Mouse (Mus musculus) urinary bladder, postnatal 25 days (tissue): ENCODE measurements around the gene Recql.

Experiments used
- DNase-seq: peaks from one replicate; pipeline ENCODE4 v3.0.0; 2022; ENCODE audit warnings: low spot score

Gene Recql

GRCm38 (mm10) chr6:142387011-142387754 lies at the start of gene Recql, which contains the start of gene Golt1b:
Gene Recql (minus strand): TSS chr6:142387087.
Gene Golt1b (plus strand): TSS chr6:142387221.
- peak; percentile 98 for DNase-seq

GRCm38 (mm10) chr6:142429072-142429471 lies 42.2 kb upstream of the Recql start:
- DNase-seq: no peak

- no peak for DNase-seq
These were observed 38.1 kb upstream of the Recql start for GRCm38 (mm10) chr6:142424976-142425375.

GRCm38 (mm10) chr6:142414597-142414996 lies 27.7 kb upstream of the Recql start:
- DNase-seq: no peak

- no peak for DNase-seq
These were observed 27.0 kb upstream of the Recql start for GRCm38 (mm10) chr6:142413845-142414244.

GRCm38 (mm10) chr6:142412906-142413491 lies 26.1 kb upstream of the Recql start, which contains the start of gene Spx:
Gene Spx (plus strand): TSS chr6:142413441.
- no peak for DNase-seq

- no peak for DNase-seq
These were observed 24.3 kb upstream of the Recql start for GRCm38 (mm10) chr6:142411140-142411539.

GRCm38 (mm10) chr6:142395756-142396155 lies 8.9 kb upstream of the Recql start:
- no peak for DNase-seq

GRCm38 (mm10) chr6:142394669-142395068 lies 7.8 kb upstream of the Recql start:
- no peak for DNase-seq

- no peak for DNase-seq
These were observed 5.4 kb upstream of the Recql start for GRCm38 (mm10) chr6:142392312-142392711.

GRCm38 (mm10) chr6:142389101-142389500 lies 2.2 kb upstream of the Recql start:
- no peak for DNase-seq

GRCm38 (mm10) chr6:142387755-142388271 lies 926 bp upstream of the Recql start:
- no peak for DNase-seq

- DNase-seq: no peak
These were observed 439 bp downstream of the Recql start for GRCm38 (mm10) chr6:142386285-142387010.

GRCm38 (mm10) chr6:142384521-142384920 lies 2.4 kb downstream of the Recql start:
- DNase-seq: no peak

GRCm38 (mm10) chr6:142381615-142382014 lies 5.3 kb downstream of the Recql start:
- no peak for DNase-seq

- DNase-seq: no peak
These were observed 6.9 kb downstream of the Recql start for GRCm38 (mm10) chr6:142379961-142380360.

- no peak for DNase-seq
These were observed 8.1 kb downstream of the Recql start for GRCm38 (mm10) chr6:142378576-142379330.

- DNase-seq: no peak
These were observed 9.8 kb downstream of the Recql start for GRCm38 (mm10) chr6:142377081-142377480.

- DNase-seq: no peak
These were observed 17.3 kb downstream of the Recql start for GRCm38 (mm10) chr6:142369568-142369967.

GRCm38 (mm10) chr6:142367565-142367964 lies 19.3 kb downstream of the Recql start:
- no peak for DNase-seq

GRCm38 (mm10) chr6:142366473-142367018 lies 20.3 kb downstream of the Recql start:
- DNase-seq: no peak
